Mouse (Mus musculus) G1E (cell line): ENCODE measurements around the gene Nnat. TPM values are rescaled to one million over a fixed set of nuclear protein-coding genes. Genes with fewer than 3 reads are reported as not detected.
A peak's percentile ranks its signal among the peaks of the same experiment; 100 is the strongest.

ENCODE experiments used
- ATAC-seq: 2 replicates; pipeline ENCODE4 v1.8.0; 2016; ENCODE audit warnings: mild to moderate bottlenecking; ENCODE audit not compliant: insufficient number of reproducible peaks, poor library complexity, low FRiP score, severe bottlenecking; ENCODE audit errors: extremely low read depth
- DNase-seq: peaks from one replicate; pipeline ENCODE4 v3.0.0; 2012; ENCODE audit warnings: low spot score
- H3K27me3 ChIP-seq: 2 replicates; pipeline ENCODE4 v1.6.1; 2012; ENCODE audit warnings: mild to moderate bottlenecking, low read length, inconsistent platforms; ENCODE audit not compliant: insufficient read depth
- H3K36me3 ChIP-seq: replicated peaks from 2 replicates; pipeline ENCODE3; 2012; ENCODE audit warnings: mild to moderate bottlenecking, inconsistent platforms
- H3K4me1 ChIP-seq: 2 replicates; pipeline ENCODE4 v1.6.1; 2012; ENCODE audit warnings: low read depth, low read length, inconsistent platforms, mixed read lengths; ENCODE audit not compliant: insufficient read depth
- H3K4me3 ChIP-seq: 2 replicates; pipeline ENCODE4 v1.5.1; 2012; ENCODE audit warnings: low read depth, mild to moderate bottlenecking, inconsistent platforms, low read length, moderate library complexity, mixed read lengths
- H3K9me3 ChIP-seq: replicated peaks from 2 replicates; pipeline ENCODE4 v1.6.1; 2012; ENCODE audit warnings: inconsistent platforms
- CTCF ChIP-seq: IDR thresholded peaks from 2 replicates; pipeline ENCODE4 v1.5.1; 2012; ENCODE audit warnings: low read depth, low read length, inconsistent platforms, mixed read lengths
- GATA1 ChIP-seq: IDR thresholded peaks from 2 replicates; pipeline ENCODE4 v1.6.1; 2012; ENCODE audit warnings: borderline replicate concordance, low read length, inconsistent platforms, mixed read lengths
- GATA2 ChIP-seq: IDR thresholded peaks from 2 replicates; pipeline ENCODE4 v1.6.1; 2012; ENCODE audit warnings: low read depth, low read length, inconsistent platforms, borderline replicate concordance
- POLR2AphosphoS5 ChIP-seq: IDR thresholded peaks from 2 replicates; pipeline ENCODE4 v1.6.1; 2012; ENCODE audit warnings: low read depth, low read length, inconsistent platforms; ENCODE audit not compliant: insufficient replicate concordance
- TAL1 ChIP-seq: conservative IDR thresholded peaks from 2 replicates; pipeline ENCODE4 v1.6.1; 2012; ENCODE audit warnings: low read depth, low read length, inconsistent platforms, mixed read lengths
- polyA plus RNA-seq: library from polyadenylated mRNA; stranded (reverse); fragments of >175 nt; gene quantifications from 2 replicates; pipeline ENCODE4 v1.2.3, GENCODE M21; 2012
- total RNA-seq, 2 experiments: library from RNA; stranded (forward) in 1 of 2; stranded (reverse) in 1 of 2; fragments of 200-1000 nt in 1 of 2; fragments of >200 nt in 1 of 2; fragmentation: Nextera tagmentation in 1 of 2; gene quantifications; 2 replicates each; pipeline ENCODE4 v1.2.3; 2014 to 2017

Nnat gene
- total and polyA plus RNA-seq, 3 experiments, result not detected

DNA sequence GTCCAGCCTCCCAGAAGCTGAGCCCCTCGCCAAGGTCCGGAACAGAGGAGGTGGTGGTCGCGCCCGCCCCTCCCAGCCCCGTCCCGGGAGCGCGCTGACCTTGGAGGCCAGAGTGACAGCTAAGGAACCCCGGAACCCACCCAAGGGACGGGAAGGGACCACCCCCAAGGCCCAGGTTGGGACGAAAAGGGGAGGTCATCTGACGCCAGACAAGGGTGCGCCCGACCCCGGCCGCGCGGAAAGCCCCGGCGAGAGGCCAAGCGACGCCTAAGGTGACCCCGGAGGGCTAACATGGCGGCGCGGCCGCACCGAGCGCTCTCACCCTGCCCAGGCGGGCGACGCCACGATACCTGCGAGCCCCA lies 6.0 kb downstream of the Nnat start:
- H3K36me3 ChIP-seq, result peaks cover 26% of the 10 kb centered on the region
- DNase-seq (no peak), ATAC-seq (no peak)
- TF ChIP-seq CTCF (no peak), GATA2 (no peak), POLR2AphosphoS5 (no peak), GATA1 (no peak), TAL1 (no peak)
- H3K27me3 ChIP-seq, result peaks cover 11% of the 10 kb centered on the region
- H3K4me3 ChIP-seq, result peak overlapping the region; percentile 97
- H3K4me1 ChIP-seq, result peaks cover 54% of the 10 kb centered on the region
- H3K9me3 ChIP-seq, result peaks cover 9% of the 10 kb centered on the region

DNA sequence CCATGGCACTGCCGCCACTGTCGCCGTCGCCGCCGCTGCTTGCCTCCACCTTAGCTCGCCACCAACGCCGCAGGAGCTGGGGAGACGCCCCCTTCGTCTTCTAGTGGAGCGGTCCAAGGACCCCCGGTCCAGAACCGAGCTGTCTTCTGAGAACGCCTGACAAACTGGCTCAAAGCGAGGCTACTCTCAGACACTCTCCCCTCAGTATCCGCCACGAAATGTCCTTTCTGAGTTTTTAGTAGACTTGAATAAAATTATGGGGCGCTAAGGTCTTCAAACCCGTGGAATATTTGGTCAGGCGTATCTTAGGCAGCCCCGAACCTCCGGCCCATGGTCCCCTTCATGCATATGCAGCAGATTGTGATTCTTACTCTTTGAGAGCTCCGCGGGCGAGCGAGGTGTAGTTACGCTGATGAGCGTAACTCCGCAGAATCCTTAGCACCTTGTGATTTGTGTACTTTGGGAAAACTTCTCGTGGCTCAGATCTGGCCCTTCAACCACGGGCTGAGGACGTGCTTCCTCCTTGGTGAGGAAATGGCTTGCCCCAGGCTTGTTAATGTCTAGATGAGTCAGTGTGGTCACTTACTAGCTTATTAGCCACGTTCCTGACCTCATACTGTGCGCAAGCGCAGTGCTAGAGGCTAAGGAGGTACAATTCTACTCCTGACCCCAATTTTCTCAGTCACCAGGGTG lies 6.5 kb downstream of the Nnat start:
- Histone ChIP-seq H3K9me3 (peaks cover 4% of the 10 kb centered on the region; the same call in 1 of the 2 replicates), H3K27me3 (peaks cover 11% of the 10 kb centered on the region), H3K36me3 (peaks cover 20% of the 10 kb centered on the region), H3K4me3 (peak overlapping the region; percentile 97), H3K4me1 (peaks cover 50% of the 10 kb centered on the region)
- TF ChIP-seq GATA1 (no peak), TAL1 (no peak), POLR2AphosphoS5 (no peak), GATA2 (no peak)
- peak; percentile 85 for DNase-seq
- ATAC-seq, result peak; percentile 66

DNA sequence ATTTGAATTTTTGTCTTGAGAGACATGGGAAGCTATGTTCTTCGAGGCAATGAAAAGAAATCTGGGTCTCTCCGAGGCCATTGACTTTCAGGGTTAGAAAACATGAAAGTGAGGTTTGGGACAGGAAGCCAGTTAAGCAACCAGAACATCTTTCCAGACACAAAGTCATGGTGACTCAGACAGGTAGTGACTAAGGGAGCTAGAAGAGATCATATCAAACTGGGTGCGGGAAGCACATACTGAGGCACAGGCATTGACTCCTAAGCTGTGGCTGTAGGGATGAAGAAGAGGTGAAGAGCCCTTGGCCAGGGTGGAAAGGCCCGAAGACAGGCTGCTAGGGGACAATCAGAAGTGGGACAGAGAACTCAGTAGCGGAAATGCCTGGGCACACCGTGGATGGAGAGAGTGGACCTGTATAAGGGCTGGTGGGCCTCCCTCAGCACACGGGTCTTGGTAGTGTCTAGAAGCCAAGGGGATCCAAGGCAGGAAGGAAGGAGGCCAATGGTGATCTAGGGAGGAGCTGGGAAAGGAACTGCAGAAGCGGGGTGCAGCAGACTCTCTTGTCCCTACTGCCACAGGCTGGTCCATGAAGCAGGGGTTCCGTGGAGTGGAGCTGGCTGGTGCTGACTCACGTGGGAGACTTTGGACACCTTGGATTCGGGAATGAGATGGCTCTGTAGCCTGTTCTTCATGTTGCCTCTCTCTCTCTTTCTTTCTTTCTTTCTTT lies 7.5 kb downstream of the Nnat start:
- Histone ChIP-seq H3K9me3 (no peaks in the 10 kb centered on the region), H3K4me3 (peak overlapping the region; percentile 97), H3K27me3 (peaks cover 12% of the 10 kb centered on the region), H3K36me3 (peaks cover 11% of the 10 kb centered on the region), H3K4me1 (peaks cover 40% of the 10 kb centered on the region)
- no peak for ATAC-seq
- DNase-seq, result peak; percentile 29
- TF ChIP-seq CTCF (no peak), TAL1 (no peak)

DNA sequence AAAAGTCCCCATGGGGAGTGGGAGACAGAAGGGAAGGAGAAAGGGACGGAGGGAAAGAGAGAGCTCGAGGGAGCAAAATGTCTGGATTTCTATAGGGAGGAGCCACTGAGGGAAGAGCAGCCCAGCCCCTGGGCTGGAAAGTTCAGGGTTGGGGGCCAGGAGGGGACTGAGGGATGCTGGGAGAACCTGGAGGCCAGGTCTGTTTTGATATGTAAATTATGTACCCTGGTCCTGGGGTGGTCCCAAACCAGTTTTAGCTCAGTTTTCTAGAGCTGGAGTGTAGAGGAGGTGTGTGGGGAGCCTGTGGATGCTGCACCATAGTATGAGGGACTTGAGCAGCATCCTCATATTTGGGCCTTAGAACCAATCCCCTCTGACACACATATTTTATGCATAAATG lies 9.0 kb downstream of the Nnat start:
- ATAC-seq, result no peak

DNA sequence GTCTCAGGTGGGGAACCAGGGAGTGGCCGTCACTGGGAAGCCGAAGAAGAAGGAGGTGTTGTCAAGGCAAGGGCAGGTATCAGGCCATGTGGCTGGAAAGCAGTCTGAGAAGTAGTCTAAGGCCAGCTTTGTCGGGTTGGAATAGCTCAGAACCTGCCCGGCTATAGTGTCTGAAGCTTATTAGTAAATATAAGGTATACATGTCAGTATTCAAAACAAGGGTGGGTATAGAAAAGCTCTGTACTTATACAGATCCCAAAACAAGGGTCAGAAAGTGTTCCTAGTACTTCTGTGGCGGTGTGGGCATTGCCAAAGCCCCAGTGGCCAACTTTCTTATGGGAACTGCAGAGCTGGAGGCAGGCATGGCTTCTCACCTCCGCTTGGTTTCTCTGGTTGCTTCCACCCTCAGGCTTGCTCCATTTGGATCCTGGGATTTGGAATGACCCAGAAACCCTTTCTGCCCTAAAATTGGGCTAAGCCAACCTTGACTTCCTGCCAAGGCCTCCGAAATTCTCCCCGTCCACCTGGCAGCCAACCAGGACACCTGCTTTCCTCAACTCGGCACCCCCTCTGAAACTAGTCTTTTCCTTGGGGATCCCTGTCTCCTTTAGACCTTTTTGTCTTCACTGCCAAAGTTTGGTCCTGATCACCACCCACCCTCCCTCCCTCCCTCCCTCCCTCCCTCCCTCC lies 10.1 kb downstream of the Nnat start:
- no peak overlapping the region for H3K4me3 ChIP-seq
- no peak for TF ChIP-seq GATA2
- no peak for TF ChIP-seq CTCF
- no peak for TF ChIP-seq POLR2AphosphoS5
- no peak for TF ChIP-seq TAL1
- peaks cover 28% of the 10 kb centered on the region for H3K4me1 ChIP-seq

More for the DNA sequence above, 9.0 kb downstream of the Nnat start:
- Histone ChIP-seq H3K9me3 (no peaks in the 10 kb centered on the region), H3K27me3 (peaks cover 13% of the 10 kb centered on the region), H3K4me1 (peaks cover 29% of the 10 kb centered on the region), H3K36me3 (peaks cover 2% of the 10 kb centered on the region), H3K4me3 (no peak overlapping the region)
- no peak for TF ChIP-seq POLR2AphosphoS5
- TF ChIP-seq GATA1, result no peak
- no peak for TF ChIP-seq TAL1
- no peak for TF ChIP-seq CTCF
- no peak for TF ChIP-seq GATA2
- DNase-seq, result no peak

DNA sequence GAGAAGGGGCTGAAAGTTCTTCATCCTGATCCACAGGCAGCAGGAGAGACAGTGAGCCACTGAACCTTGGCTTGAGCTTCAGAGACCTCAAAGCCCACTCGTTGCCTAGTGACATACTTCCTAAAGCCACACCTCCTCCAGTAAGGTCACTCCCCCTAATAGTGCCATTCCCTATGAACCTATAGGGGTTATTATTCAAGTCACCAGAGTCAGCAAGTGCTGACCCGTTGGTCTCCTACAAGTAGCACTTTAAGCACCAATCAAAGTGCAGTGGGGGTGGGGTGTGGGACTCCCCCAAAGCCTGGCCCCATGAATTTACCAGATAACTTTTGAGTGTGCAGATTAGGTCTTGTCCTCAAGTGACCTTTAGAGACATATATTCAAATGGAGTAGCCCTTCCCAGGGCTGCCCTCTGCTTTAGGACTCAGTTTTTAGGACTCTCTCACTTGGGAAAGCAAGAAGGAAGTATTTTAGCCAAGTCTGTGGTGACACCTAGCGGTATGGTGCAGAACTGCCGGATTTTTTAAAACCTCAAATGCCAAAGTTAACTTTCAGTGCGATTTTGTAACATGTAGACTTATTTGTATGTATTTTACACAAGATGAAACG lies 11.4 kb downstream of the Nnat start, which contains the start of gene Blcap:
Gene Blcap (minus strand): TSS at position 51 of the 609 bp plus-strand sequence.
- Histone ChIP-seq H3K4me3 (no peak within 1 kb of the TSS), H3K36me3 (no peaks in the 10 kb centered on the region), H3K9me3 (no peaks in the 10 kb centered on the region), H3K27me3 (peaks cover 13% of the 10 kb centered on the region), H3K4me1 (peaks cover 24% of the 10 kb centered on the region)
- TF ChIP-seq GATA2 (no peak), CTCF (peak; percentile 69; the same call in 1 of the 2 replicates), GATA1 (no peak)
- DNase-seq, result peak; percentile 29
- ATAC-seq, result no peak

More for the DNA sequence above, 10.1 kb downstream of the Nnat start:
- no peak for ATAC-seq
- no peaks in the 10 kb centered on the region for H3K9me3 ChIP-seq
- no peak for DNase-seq
- H3K36me3 ChIP-seq, result no peaks in the 10 kb centered on the region
- peaks cover 13% of the 10 kb centered on the region for H3K27me3 ChIP-seq
